Mouse (Mus musculus): ENCODE data around the gene Anxa11. TPM values are rescaled to one million over a fixed set of nuclear protein-coding genes. Genes with fewer than 3 reads are reported as not detected.
A peak's percentile ranks its signal among the peaks of the same experiment; 100 is the strongest.
"Not testable (repeated sequence)": the region's sequence is repeated elsewhere in the genome, so short reads cannot be mapped to it uniquely, and the experiment has no call there.

Gene Anxa11
- polyA plus RNA-seq, 1 experiment = 62.5 TPM

GRCm38 (mm10) chr14:25806561-25806960 is 35.4 kb upstream of the Anxa11 start:
- no peak overlapping the region for H3K27ac ChIP-seq (ENCODE audit: insufficient read depth, low read depth, low read length)
- H3K4me1 ChIP-seq (ENCODE audit: control insufficient read depth, insufficient read depth, low read length) = no peaks in the 10 kb centered on the region
- H3K4me3 ChIP-seq (ENCODE audit: insufficient read depth, low read length) = no peak overlapping the region
- TF ChIP-seq POLR2A (IDR thresholded peaks at IDR 0.05; ENCODE audit: borderline replicate concordance, low read depth, low read length) (no peak), CTCF (IDR thresholded peaks at IDR 0.05; ENCODE audit: low read depth, low read length) (no peak)

GRCm38 (mm10) chr14:25811026-25811425 is 30.9 kb upstream of the Anxa11 start:
- not testable (repeated sequence) for H3K4me1 ChIP-seq (ENCODE audit: control insufficient read depth, insufficient read depth, low read length); H3K27ac ChIP-seq (ENCODE audit: insufficient read depth, low read depth, low read length)

GRCm38 (mm10) chr14:25814140-25814539 is 27.8 kb upstream of the Anxa11 start:
- no peak overlapping the region for H3K27ac ChIP-seq (ENCODE audit: insufficient read depth, low read depth, low read length)
- no peaks in the 10 kb centered on the region for H3K4me1 ChIP-seq (ENCODE audit: control insufficient read depth, insufficient read depth, low read length)
- H3K4me3 ChIP-seq (ENCODE audit: insufficient read depth, low read length) = no peak overlapping the region
- TF ChIP-seq POLR2A (IDR thresholded peaks at IDR 0.05; ENCODE audit: borderline replicate concordance, low read depth, low read length) (no peak), CTCF (IDR thresholded peaks at IDR 0.05; ENCODE audit: low read depth, low read length) (no peak)

More at GRCm38 (mm10) chr14:25811026-25811425, 30.9 kb upstream of the Anxa11 start:
- not testable (repeated sequence) for H3K4me3 ChIP-seq (ENCODE audit: insufficient read depth, low read length)

- TF ChIP-seq CTCF (IDR thresholded peaks at IDR 0.05; ENCODE audit: low read depth, low read length) = peak; percentile 78
- TF ChIP-seq POLR2A (IDR thresholded peaks at IDR 0.05; ENCODE audit: borderline replicate concordance, low read depth, low read length) = no peak
- H3K4me1 ChIP-seq (ENCODE audit: control insufficient read depth, insufficient read depth, low read length) = no peaks in the 10 kb centered on the region
- H3K27ac ChIP-seq (ENCODE audit: insufficient read depth, low read depth, low read length) = no peak overlapping the region
- no peak overlapping the region for H3K4me3 ChIP-seq (ENCODE audit: insufficient read depth, low read length)
Measured at GRCm38 (mm10) chr14:25816416-25816815, 25.5 kb upstream of the Anxa11 start.

GRCm38 (mm10) chr14:25822584-25822983 is 19.4 kb upstream of the Anxa11 start:
- no peak for TF ChIP-seq CTCF (IDR thresholded peaks at IDR 0.05; ENCODE audit: low read depth, low read length)
- no peak for TF ChIP-seq POLR2A (IDR thresholded peaks at IDR 0.05; ENCODE audit: borderline replicate concordance, low read depth, low read length)

GRCm38 (mm10) chr14:25824995-25825394 is 17.0 kb upstream of the Anxa11 start:
- TF ChIP-seq POLR2A (IDR thresholded peaks at IDR 0.05; ENCODE audit: borderline replicate concordance, low read depth, low read length) = no peak
- no peak for TF ChIP-seq CTCF (IDR thresholded peaks at IDR 0.05; ENCODE audit: low read depth, low read length)

More at GRCm38 (mm10) chr14:25822584-25822983, 19.4 kb upstream of the Anxa11 start:
- Histone ChIP-seq H3K27ac (ENCODE audit: insufficient read depth, low read depth, low read length) (no peak overlapping the region), H3K4me3 (ENCODE audit: insufficient read depth, low read length) (no peak overlapping the region), H3K4me1 (ENCODE audit: control insufficient read depth, insufficient read depth, low read length) (no peaks in the 10 kb centered on the region)

GRCm38 (mm10) chr14:25825880-25826626 is 15.9 kb upstream of the Anxa11 start:
- Histone ChIP-seq H3K4me3 (ENCODE audit: insufficient read depth, low read length) (no peak overlapping the region), H3K27ac (ENCODE audit: insufficient read depth, low read depth, low read length) (no peak overlapping the region), H3K4me1 (ENCODE audit: control insufficient read depth, insufficient read depth, low read length) (no peaks in the 10 kb centered on the region)
- TF ChIP-seq CTCF (IDR thresholded peaks at IDR 0.05; ENCODE audit: low read depth, low read length) (no peak), POLR2A (IDR thresholded peaks at IDR 0.05; ENCODE audit: borderline replicate concordance, low read depth, low read length) (no peak)

More at GRCm38 (mm10) chr14:25824995-25825394, 17.0 kb upstream of the Anxa11 start:
- H3K4me3 ChIP-seq (ENCODE audit: insufficient read depth, low read length) = no peak overlapping the region
- no peak overlapping the region for H3K27ac ChIP-seq (ENCODE audit: insufficient read depth, low read depth, low read length)
- no peaks in the 10 kb centered on the region for H3K4me1 ChIP-seq (ENCODE audit: control insufficient read depth, insufficient read depth, low read length)

GRCm38 (mm10) chr14:25826866-25827265 is 15.1 kb upstream of the Anxa11 start:
- TF ChIP-seq POLR2A (IDR thresholded peaks at IDR 0.05; ENCODE audit: borderline replicate concordance, low read depth, low read length) (no peak), CTCF (IDR thresholded peaks at IDR 0.05; ENCODE audit: low read depth, low read length) (no peak)

GRCm38 (mm10) chr14:25831332-25831731 is 10.6 kb upstream of the Anxa11 start:
- no peak overlapping the region for H3K27ac ChIP-seq (ENCODE audit: insufficient read depth, low read depth, low read length)
- TF ChIP-seq CTCF (IDR thresholded peaks at IDR 0.05; ENCODE audit: low read depth, low read length) (no peak), POLR2A (IDR thresholded peaks at IDR 0.05; ENCODE audit: borderline replicate concordance, low read depth, low read length) (no peak)
- peaks cover 4% of the 10 kb centered on the region for H3K4me1 ChIP-seq (ENCODE audit: control insufficient read depth, insufficient read depth, low read length)
- H3K4me3 ChIP-seq (ENCODE audit: insufficient read depth, low read length) = no peak overlapping the region

More at GRCm38 (mm10) chr14:25826866-25827265, 15.1 kb upstream of the Anxa11 start:
- Histone ChIP-seq H3K27ac (ENCODE audit: insufficient read depth, low read depth, low read length) (no peak overlapping the region), H3K4me3 (ENCODE audit: insufficient read depth, low read length) (no peak overlapping the region), H3K4me1 (ENCODE audit: control insufficient read depth, insufficient read depth, low read length) (no peaks in the 10 kb centered on the region)

GRCm38 (mm10) chr14:25832301-25832700 is 9.7 kb upstream of the Anxa11 start:
- TF ChIP-seq POLR2A (IDR thresholded peaks at IDR 0.05; ENCODE audit: borderline replicate concordance, low read depth, low read length) (no peak), CTCF (IDR thresholded peaks at IDR 0.05; ENCODE audit: low read depth, low read length) (peak; percentile 52)
- Histone ChIP-seq H3K4me3 (ENCODE audit: insufficient read depth, low read length) (peak overlapping the region; percentile 34), H3K4me1 (ENCODE audit: control insufficient read depth, insufficient read depth, low read length) (peaks cover 4% of the 10 kb centered on the region)

More at GRCm38 (mm10) chr14:25832301-25832700, 9.7 kb upstream of the Anxa11 start:
- H3K27ac ChIP-seq (ENCODE audit: insufficient read depth, low read depth, low read length) = no peak overlapping the region

All from bone marrow macrophage, adult 2 months (primary cell).